Comparison of ENCODE assay signal across 13 mouse cellular contexts in genomic region chr11:65801899-65802298, GRCm38 (mm10). TPM values are rescaled to one million over a fixed set of nuclear protein-coding genes. Genes with fewer than 3 reads are reported as not detected.
DNase-seq lines count a peak whose midpoint lies in the region; ATAC-seq lines count a peak whose summit lies in the region.
"Had no signal": no experiment of that assay in that cellular context is flagged by ENCODE, and none has a peak within 500 bp of the region (broad histone marks: within the 10 kb centered on the region; RNA-seq: fewer than 3 reads in every experiment).

No protein-coding gene starts in this region.

- H3K4me1 ChIP-seq in forebrain, embryonic 16.5 days (replicated peaks; ENCODE audit: control insufficient read depth, insufficient read depth, low read length): peaks cover 9% of the 10 kb centered on the region
- H3K4me1 ChIP-seq: limb, embryonic 15.5 days had no signal

- WGBS in forebrain, embryonic 16.5 days: 53% methylated on average over 3 of the region's 3 CpGs

- no peak for ATAC-seq in forebrain, embryonic 16.5 days
- ATAC-seq: lung, postnatal 0 days; midbrain, embryonic 16.5 days had no signal

- no peaks in the 10 kb centered on the region for H3K27me3 ChIP-seq in forebrain, embryonic 16.5 days (replicated peaks; ENCODE audit: control insufficient read depth, insufficient read depth, low read length)
- H3K27me3 ChIP-seq: limb, embryonic 15.5 days had no signal

- H3K27ac ChIP-seq in forebrain, embryonic 16.5 days (ENCODE audit: low read length): no peak overlapping the region
- H3K27ac ChIP-seq: limb, embryonic 15.5 days had no signal

- H3K9me3 ChIP-seq in forebrain, embryonic 16.5 days (ENCODE audit: control insufficient read depth, low read length): no peaks in the 10 kb centered on the region
- H3K9me3 ChIP-seq: limb, embryonic 15.5 days had no signal

- no peak overlapping the region for H3K4me3 ChIP-seq in forebrain, embryonic 16.5 days (replicated peaks; ENCODE audit: low read length)
- H3K4me3 ChIP-seq: limb, embryonic 15.5 days had no signal

- peak; percentile 88 for DNase-seq in cerebellum, adult 11 months
- peak; percentile 88 to 93 for DNase-seq in cerebellum, postnatal 25 days
- peak; percentile 67 for DNase-seq in layer of hippocampus, adult 9-10 months (ENCODE audit: low spot score)
- DNase-seq in left cerebral cortex, postnatal 25 days (ENCODE audit: low spot score in 2 of 2): peak; percentile 79 to 96
- DNase-seq in liver: no peak
- DNase-seq in thymus, postnatal 14 days: no peak
- no peak for DNase-seq in kidney, adult 11 months
- DNase-seq: heart, postnatal 36 days; kidney, adult 2 months had no signal

- intact Hi-C loops in left cerebral cortex, postnatal 25 days (cut with DNase I): no loop called here

- no peak overlapping the region for H3K9ac ChIP-seq in forebrain, embryonic 16.5 days (replicated peaks; ENCODE audit: low read depth, low read length)
- H3K9ac ChIP-seq: limb, embryonic 15.5 days had no signal

- no peaks in the 10 kb centered on the region for H3K36me3 ChIP-seq in forebrain, embryonic 16.5 days (ENCODE audit: control insufficient read depth, insufficient read depth)
- H3K36me3 ChIP-seq: limb, embryonic 15.5 days had no signal

- no peak overlapping the region for H3K4me2 ChIP-seq in forebrain, embryonic 16.5 days (ENCODE audit: low read length)
- H3K4me2 ChIP-seq: limb, embryonic 15.5 days had no signal

RNA-seq across cellular contexts. Expression of gene Zkscan6, which starts 5.1 kb away (rescaled TPM):
- 10 to 100 TPM; 12.6 to 13.0 TPM for total RNA-seq in left cerebral cortex, postnatal 25 days (2021)
- 26.3 and 27.9 TPM in 2 replicates for polyA plus RNA-seq in forebrain, embryonic 16.5 days (2015; fragmentation: Nextera tagmentation; extraction: Ambion mirVana)

RNA-seq across cellular contexts. Expression of gene Map2k4, which starts 13.8 kb away (rescaled TPM):
- 100 to 1,000 TPM; 192 to 196 TPM for total RNA-seq in left cerebral cortex, postnatal 25 days (2021)
- 90.3 and 91.3 TPM in 2 replicates for polyA plus RNA-seq in forebrain, embryonic 16.5 days (2015; fragmentation: Nextera tagmentation; extraction: Ambion mirVana)

Comparison
In these comparisons a context has a peak if more than half of its experiments do, and no peak if none do; other contexts are left out.
1. DNase-seq: peak in cerebellum, adult 11 months (single experiment), cerebellum, postnatal 25 days (2 of 2), layer of hippocampus, adult 9-10 months (single experiment) and left cerebral cortex, postnatal 25 days (2 of 2); none in liver (single experiment), thymus, postnatal 14 days (single experiment) and kidney, adult 11 months (single experiment).